Mouse (Mus musculus) ES-Bruce4 (cell line): ENCODE measurements around the gene Arhgap40.

Experiments used
- EP300 ChIP-seq: IDR thresholded peaks from 2 replicates; pipeline ENCODE4 v1.6.1; 2011; ENCODE audit warnings: low read depth, low read length; ENCODE audit not compliant: insufficient read depth
- POLR2A ChIP-seq: IDR thresholded peaks from one replicate; pipeline ENCODE4 v1.8.1; 2011; ENCODE audit warnings: low read length; ENCODE audit not compliant: insufficient read depth

GRCm38 (mm10) chr2:158550067-158550466, 37.5 kb downstream of the Arhgap40 start:
- no peak for TF ChIP-seq EP300
- TF ChIP-seq POLR2A = no peak
